Mouse (Mus musculus) large intestine, adult 2 months (tissue): ENCODE measurements around the gene Agap1. TPM values are rescaled to one million over a fixed set of nuclear protein-coding genes. Genes with fewer than 3 reads are reported as not detected.

Source experiments
- DNase-seq: peaks from one replicate; pipeline ENCODE4 v3.0.0-alpha.2; 2012; ENCODE audit warnings: low read depth, low spot score
- WGBS: fragments of 180-500 bp; shearing (Covaris S2); methylation state at CpG from one replicate; pipeline ENCODE4 v1.1.7; 2018; 5-methylcytosine and 5-hydroxymethylcytosine counted together
- polyA plus RNA-seq: library from polyadenylated mRNA; depleted of rRNA; stranded (reverse); fragments of >200 nt; gene quantifications from 2 replicates; pipeline ENCODE4 v1.2.3, GENCODE M21; 2012; rRNA removed

Gene Agap1
- polyA plus RNA-seq: 12.4 and 17.2 TPM in 2 replicates

DNA sequence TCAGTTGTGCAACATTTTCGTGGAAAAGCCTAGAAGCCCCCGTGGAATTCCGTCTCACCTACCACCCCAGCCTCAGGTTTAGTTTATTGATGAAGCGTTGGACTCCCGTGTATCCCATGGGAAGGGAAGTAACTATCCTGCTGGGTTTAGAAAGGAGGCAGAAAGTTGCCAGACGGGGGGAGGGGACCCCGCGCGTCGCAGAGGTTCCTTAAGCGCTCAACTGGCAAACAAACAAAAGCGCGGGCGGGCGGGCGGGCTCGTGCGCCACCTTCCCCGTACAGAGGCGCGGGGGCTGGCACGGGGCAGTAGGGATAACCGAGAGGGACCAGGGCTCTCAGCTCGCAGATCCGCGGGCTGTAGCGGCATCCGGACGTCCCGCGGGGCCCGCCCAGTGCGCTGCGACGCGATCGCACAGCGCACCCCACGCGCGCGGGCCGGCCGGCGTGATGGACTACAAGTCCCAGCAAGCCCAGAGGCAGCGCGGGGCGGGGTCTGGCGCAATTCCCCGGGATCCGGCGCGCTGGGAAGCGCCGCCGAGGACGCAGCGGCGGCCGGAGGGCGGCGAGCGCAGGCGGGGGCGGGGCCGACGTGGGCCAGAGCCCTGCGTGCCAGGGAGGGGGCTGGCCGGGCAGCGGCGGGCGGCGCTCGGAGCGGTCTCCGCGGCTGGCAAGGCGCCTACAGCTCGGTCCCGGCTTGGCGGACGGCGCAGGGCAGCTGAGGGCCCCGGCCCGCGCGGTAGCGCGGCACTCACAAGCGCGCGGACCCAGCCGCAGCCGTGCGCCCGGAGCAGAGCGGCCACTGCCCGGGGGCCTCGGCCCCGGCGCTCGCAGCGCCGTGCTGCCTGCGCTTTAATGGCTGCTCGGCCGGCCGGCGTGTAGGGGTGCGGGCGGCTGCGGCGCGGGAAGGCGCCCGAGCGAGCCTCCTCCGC is at the start of gene Agap1:
Gene Agap1, plus strand, starts transcription at position 611 of the 928 bp plus-strand sequence.
- WGBS: under 1% methylated on average over 107 of the region's 118 CpGs
- DNase-seq: peak; percentile 64

DNA sequence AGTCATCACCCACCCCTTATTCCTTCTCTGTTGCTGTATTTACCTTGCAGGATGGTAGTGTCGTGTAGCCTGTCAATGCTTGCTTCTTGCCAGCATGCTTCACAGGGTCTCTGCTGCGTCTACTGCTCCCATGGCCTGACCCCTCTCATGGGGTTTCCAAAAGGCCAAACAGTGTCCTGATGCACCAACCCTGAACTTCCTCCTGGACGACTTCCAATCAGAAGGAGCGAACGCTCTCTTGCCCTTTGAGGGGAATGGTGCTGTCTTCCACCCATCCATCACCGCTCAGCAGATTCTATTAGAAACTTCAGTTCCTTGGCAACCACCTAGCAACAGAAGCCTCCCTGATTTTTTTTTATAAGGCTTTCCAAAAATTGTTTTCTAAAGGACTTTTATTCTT is 48.6 kb upstream of the Agap1 start:
- 82% methylated on average over 6 of the region's 6 CpGs for WGBS
- no peak for DNase-seq

DNA sequence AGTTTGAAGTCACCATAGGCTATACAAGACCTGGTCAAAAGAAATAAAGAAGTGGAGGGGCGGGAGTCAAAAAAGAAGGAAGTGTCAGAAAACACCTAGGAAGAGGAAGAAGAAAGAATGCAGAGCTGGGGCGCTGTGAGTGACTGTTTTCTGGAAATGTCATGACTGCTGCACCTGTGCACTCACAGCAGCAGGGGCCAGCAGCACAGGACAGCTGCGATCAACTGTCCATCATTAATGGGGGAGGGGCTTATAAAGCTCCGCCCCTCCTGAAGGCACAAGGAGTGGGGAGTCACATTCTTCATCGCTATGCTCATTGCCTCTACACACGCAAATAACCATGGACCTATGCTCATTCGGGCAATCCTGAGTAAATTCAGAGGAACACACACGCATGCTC is 46.6 kb upstream of the Agap1 start:
- 86% methylated on average over 8 of the region's 8 CpGs for WGBS
- DNase-seq: no peak

DNA sequence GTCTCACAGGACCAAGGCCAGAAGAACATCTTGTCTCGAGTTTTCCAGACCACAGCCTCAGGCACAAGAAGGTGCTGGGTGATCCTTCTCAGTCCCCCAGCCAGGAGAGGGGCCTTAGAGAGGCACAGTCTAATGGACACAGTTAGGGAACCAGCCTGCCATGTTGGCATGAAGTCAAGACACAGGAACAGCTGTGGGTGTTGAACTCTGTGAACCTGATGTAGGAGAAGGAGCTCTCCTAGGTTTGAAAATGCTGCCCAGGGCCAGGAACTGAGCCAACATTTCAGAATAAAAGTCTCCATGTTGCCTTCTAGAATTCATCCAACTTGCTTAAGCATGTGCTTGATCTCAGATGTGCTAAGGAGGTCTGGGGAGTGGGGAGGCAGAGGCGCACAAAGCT is 41.5 kb upstream of the Agap1 start:
- DNase-seq: no peak
- WGBS: 62% methylated on average over 2 of the region's 2 CpGs

DNA sequence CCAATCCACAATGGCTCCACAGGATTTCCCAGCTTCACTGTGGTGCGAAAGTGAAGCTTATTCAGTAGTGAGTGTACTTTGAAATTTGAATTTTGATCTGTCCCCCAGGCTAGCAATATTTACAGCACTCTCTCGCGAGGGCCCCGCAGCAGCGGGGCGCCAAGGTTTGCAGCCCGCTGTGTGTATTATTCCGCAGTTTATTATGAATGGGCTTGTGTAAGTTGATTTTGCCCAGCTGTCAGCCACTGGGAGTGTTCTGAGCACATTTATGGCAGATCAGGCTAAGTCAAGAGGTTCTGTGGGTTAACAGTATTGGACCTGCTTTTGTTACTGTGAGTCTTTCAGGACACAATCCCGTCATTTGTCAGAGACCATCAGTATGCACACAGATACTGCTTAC is 40.0 kb upstream of the Agap1 start:
- 30% methylated on average over 9 of the region's 9 CpGs for WGBS
- DNase-seq: no peak

DNA sequence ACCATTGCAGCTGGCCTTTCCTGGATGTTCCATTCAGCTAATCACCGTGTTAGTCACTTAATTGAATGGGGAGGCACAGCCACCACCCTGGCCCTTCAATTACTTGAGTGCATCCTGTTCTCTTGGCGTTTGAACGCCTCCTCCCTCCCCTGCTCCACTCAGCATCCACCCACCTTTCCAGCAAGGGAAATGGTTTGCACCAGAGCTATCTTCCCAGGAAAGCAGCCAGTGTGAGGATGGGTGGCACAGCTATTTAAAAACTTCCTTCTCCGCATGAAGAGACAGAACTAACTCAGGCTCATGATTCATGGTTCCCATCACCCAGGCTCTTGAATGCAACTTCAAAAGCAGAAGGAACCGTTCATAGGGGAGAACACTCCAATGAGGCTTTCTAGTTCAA is 37.7 kb upstream of the Agap1 start:
- no peak for DNase-seq
- WGBS: 47% methylated on average over 5 of the region's 5 CpGs

DNA sequence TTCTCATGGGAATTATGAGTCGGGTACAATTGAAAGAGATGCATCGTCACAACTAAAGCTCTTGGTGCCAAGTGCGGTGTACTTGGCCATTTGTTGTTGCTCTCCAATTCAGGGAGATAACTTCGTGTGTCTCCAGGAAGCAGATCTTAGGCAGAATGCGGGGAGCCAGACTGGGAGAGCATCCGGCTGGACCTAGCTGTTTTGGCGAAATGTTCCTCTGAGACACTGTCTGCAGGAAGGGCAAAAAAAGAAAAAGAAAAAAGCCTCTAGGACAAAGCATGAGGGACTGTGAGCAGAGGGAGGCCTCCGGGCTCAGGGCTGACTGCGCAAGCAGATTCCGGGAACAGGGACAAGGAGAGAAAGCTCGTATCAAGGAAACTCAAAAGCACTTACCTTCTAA is 34.0 kb upstream of the Agap1 start:
- no peak for DNase-seq
- 81% methylated on average over 11 of the region's 11 CpGs for WGBS

DNA sequence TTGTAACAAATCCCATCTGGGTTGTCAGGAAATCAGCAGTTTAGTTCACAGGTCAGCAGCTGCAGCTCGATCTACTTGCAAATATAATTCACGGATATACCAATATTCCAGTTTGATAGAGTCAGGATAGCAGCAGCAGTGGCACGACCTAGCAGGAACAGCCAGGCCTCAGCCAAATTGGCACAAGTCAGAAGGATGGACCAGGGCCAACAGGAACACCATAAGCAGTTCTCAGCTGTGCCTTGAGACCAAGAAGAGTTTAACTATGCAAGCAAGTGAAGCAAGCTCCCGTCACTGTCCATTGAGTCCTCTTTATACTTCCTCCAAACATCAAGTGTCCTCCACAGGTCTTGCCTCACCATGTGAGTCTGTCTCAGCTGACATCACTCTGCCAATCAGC is 33.2 kb upstream of the Agap1 start:
- 13% methylated on average over 4 of the region's 4 CpGs for WGBS
- peak; percentile 36 for DNase-seq

DNA sequence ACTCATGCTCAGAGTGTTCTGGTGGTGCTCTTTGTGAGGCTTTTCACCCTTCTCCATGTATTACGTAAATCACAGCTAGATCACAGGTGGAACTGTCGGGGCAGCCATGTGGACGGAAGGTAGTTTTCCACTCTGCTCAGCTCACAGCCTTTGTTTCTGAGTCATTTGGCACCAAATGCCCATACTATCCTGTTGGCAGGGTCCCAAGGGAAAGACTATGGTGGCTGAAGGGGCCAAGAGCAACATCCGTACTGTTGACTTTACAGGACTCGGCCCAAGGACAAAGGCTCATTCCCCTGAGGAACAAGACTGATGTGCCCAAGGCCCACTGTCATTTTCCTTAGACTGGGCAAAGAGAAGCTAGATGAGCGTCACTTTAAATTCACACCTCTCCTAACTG is 30.0 kb upstream of the Agap1 start:
- DNase-seq: peak; percentile 31
- WGBS: 30% methylated on average over 6 of the region's 6 CpGs

DNA sequence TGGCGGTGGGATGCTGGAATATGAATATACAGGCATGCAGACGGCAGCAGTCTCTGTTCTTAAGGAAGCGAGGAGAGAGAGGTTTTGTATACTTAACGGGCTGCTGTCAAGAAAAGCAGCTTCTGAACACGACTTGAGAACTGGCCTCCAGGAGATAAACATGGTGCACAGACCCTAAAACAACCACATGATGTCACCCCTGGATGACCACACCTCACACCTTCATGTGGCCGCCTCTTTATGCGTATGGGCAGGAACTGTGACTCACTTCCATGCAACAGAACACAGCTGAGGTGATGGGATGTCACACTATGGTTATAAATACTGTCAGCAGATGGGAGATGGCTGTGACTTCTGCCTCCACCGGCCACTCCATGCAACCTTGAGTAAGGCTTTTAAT is 28.5 kb upstream of the Agap1 start:
- 70% methylated on average over 8 of the region's 8 CpGs for WGBS

DNA sequence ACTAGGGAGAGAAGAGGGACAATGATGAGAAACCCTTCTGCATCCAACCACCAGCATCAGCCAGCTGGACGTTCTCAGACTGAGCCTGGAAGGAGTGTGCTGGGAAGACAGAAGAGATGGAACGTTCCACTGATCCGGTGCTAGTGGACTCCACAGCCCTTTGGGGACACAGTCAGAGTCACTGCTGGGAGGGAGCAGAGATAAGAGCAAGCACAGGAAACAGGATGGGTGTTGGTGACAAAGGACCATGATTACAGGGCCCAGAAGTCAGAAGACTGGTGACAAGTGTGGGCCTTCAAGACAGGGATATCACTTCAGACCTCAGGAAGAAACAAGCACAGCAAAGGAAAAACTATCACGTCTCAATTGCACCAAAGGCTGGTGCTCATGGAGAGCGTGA is 25.9 kb upstream of the Agap1 start:
- DNase-seq: no peak
- WGBS: 85% methylated on average over 5 of the region's 5 CpGs

More for the DNA sequence above, 28.5 kb upstream of the Agap1 start:
- DNase-seq: no peak

DNA sequence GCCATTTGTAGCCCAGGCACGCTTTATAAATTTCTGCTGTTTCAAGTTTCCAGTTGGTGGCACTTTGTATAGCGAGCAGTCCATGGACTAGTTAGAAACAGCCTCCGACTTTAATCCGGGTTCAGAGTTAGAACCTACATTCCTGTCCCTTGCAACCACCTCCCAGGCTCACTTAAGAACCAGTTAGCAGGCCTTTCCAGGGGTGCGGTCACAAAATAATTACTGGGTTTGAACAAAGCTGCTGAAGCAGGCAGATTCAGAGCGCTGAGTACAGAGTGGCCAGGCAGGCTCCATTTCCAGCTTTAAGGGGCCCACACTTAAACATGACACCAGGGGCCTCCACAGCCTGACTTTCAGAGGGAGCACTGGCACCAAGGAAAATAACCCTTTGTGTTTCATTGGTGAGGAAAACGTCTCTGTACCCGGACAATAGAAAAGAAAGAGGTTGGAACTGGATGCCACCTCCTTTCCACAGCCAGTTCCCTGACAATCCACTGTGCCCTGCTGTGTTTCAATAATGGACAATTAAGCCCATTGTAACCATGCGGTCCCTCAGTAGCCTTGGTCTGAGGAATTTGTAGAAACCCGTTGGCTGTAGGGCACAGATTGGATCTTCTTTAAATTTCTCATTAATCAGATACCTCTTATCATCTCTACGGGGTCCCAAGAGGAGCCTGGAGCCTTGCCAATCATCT is 24.5 kb upstream of the Agap1 start:
- DNase-seq: no peak
- 88% methylated on average over 11 of the region's 11 CpGs for WGBS

DNA sequence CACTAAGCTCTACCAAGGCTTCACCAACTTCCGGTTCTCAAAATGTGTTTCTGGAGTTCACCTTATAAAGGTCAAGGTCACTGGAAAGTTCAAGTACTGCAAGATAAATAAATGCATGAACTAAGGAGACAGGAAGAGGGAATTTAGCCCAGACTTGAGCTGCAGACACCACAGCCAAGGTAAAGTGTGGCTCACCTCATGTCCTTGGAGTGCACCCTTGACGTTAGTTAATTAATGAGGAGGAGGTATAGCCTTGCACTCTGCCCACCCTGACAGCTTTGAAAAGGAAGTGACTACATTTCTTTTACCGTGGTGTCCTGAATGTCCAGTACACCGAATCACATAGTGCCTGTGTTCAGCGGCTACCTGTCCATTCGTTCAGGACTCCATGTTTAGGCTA is 15.3 kb upstream of the Agap1 start:
- WGBS: 70% methylated on average over 6 of the region's 6 CpGs

DNA sequence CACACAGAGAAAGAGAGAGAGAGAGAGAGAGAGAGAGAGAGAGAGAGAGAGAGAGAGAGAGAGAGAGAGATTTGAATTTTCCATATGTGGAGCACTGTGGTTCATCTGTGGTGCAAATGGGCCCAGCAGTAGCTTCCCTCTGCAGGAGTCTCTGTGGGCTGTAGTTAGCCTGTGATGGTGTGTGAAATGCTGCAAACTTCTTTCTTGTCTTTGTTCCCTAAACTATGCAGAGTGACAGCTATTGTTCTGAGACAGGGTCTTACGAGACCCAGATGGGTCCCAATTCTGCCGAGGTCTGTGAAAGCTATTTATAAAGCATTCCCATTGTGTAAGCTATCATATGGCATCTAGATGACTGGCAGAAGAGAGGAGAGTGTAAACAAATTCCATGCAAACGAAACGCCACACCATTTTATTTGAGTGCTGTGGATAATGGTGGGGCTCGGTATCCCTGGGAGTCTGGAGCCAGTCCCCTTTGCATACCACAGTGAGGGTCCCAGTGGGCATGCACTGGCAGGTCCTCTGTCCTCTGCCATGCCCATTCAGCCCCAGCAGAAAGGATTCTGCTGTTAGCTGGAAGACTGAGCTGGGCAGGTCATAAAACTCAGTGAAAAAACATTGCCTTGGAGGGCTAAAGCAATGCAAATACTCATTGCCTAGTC is 13.2 kb upstream of the Agap1 start:
- DNase-seq: no peak
- WGBS: 38% methylated on average over 5 of the region's 5 CpGs

More for the DNA sequence above, 15.3 kb upstream of the Agap1 start:
- DNase-seq: no peak

DNA sequence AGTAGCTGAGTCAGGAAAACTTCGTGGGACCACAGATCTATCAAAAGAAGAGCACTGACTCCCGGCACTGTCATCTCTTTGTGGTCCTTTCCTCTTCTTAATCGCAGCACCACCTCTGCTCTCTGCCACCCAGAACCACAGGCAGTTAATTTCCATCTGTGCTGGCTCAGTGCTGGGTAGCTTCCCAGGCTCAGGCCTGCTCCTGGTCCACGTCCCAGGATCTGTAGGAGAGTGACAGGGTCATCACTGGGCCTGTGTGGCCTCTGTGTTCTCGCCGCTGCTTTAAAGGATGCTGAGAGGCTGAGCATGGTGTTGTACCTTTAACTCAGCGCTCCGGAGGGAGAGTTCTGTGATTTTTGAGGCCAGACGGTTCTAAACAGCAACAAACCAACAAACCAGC is 11.1 kb upstream of the Agap1 start:
- 78% methylated on average over 9 of the region's 9 CpGs for WGBS
- no peak for DNase-seq

DNA sequence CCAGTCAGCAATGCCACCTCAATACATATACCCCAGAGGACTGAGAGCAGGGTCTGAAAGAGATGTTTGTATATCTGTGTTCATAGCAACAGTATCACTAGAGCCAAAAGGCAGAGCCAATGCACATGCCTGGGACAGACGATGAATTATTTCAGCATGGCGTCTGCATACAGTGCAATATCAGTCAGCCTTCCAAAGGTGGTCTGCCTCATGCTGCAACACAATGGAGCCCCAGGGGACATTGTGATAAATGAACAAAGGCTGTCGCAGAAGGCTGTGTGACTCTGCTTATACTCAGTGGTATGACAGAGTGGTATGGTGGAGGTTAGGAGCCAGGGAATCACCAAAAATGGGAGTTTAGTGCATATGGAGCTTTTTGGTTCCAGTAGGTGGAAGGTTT is 10.6 kb upstream of the Agap1 start:
- no peak for DNase-seq
- WGBS: 80% methylated on average over 3 of the region's 3 CpGs

DNA sequence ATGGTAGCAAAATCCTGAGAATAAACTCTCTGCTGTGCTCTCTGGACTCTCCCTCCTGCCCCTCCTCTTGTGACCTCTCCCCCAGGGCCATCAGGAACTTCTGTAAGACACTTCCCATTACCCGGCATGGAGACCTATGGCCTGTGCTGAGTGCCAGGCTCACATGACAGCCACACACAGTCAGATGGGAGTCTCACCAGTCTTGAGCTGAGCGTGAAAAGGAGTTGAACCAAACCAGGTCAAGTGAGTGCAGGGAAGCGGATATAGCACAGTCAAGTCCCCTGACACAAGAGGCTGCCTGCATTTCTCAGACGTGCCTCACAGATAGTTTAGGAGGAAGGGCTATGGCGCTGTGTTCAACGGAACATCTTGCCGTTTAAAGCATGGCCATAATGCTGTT is 4.5 kb upstream of the Agap1 start:
- 81% methylated on average over 7 of the region's 7 CpGs for WGBS
- DNase-seq: no peak

DNA sequence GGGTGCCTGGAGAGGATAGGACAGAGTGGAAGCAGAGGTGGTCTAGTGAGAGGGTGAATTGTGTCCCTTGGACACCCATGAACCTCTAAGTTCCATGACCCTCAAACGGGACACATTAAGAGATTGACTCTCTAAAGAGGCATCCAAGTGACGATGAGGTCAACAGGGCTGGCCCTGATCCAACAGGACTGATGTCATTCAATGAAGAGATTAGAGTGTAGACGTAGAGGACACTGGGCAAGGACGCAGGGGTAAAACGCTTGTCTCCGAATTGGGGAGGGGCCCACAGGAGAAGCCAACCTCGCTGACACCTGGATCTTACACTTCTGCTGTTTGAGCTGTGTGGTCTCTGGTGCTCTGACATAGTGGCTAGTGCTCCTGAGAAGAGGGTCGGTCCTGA is 2.5 kb upstream of the Agap1 start:
- DNase-seq: no peak
- WGBS: 76% methylated on average over 8 of the region's 8 CpGs

DNA sequence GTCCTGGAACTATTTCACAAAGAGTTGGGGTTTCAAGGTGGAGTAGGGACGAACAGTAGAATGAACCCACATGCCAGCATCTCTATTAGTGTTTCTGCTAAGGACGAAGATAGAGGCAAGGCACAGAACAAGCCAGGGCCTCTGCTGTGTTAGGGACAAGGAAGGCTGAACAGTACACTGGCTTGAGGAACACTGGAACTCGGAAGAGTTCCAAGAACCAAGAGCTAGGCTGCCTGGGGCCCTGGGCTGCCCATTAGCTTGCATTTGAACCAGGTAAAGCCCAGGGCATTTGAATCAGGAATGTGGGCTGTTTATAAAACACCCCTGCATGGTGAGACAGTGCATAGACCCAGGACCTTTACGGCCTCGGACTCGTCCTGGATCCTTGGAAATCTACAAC is 940 bp upstream of the Agap1 start:
- 40% methylated on average over 6 of the region's 6 CpGs for WGBS
- DNase-seq: no peak

DNA sequence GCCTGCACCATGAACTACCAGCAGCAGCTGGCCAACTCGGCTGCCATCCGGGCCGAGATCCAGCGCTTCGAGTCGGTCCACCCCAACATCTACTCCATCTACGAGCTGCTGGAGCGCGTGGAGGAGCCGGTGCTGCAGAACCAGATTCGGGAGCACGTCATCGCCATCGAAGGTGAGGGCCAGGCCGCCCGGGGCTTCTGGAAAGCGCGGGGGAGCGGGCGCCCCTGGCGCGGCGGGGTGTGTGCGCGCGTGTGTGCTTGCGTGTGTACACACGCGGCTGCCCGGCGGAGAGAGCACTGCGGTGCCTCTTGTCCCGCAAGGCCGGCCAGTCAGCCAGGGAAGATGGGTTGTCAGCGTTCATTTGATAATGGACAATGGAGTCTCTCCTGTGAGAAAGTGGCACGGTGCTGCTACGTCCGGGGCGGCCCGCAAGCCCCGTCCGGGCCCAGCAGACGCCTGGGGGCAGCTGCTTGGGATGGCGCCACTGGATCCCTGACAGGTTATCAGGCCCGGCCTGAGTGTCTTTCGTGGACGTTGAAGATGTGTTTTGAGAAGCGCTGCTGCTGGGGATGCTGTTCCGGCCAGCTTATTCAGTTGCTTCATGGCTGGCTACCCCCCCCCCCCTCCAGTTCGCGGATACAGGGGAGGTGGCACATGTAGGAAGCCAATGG is 950 bp downstream of the Agap1 start:
- DNase-seq: no peak
- under 1% methylated on average over 51 of the region's 51 CpGs for WGBS
